Mouse (Mus musculus) limb, embryonic 14.5 days (tissue): Measurements from ENCODE around the gene Arhgef17. TPM values are rescaled to one million over a fixed set of nuclear protein-coding genes. Genes with fewer than 3 reads are reported as not detected.

Source experiments
- ATAC-seq: fragments of 200-750 bp; cut with Nextera tagmentation; 2 replicates; pipeline ENCODE4 v1.8.0; 2017; ENCODE audit warnings: low read depth, moderate number of reproducible peaks, moderate TSS enrichment; ENCODE audit not compliant: low FRiP score
- DNase-seq: peaks from one replicate; pipeline ENCODE4 v3.0.0-alpha.2; 2015; ENCODE audit warnings: low spot score
- H3K27ac ChIP-seq: fragments of 300-500 bp; sonication (generic); replicated peaks from 2 replicates; pipeline ENCODE4 v1.5.1; 2014; ENCODE audit warnings: low read depth, mild to moderate bottlenecking, low read length, moderate library complexity, mixed read lengths
- H3K27me3 ChIP-seq: fragments of 300-500 bp; sonication (generic); 2 replicates; pipeline ENCODE4 v1.6.1; 2014; ENCODE audit warnings: low read length, mixed read lengths; ENCODE audit not compliant: control insufficient read depth, insufficient read depth
- H3K36me3 ChIP-seq: fragments of 300-500 bp; sonication (generic); 2 replicates; pipeline ENCODE4 v1.6.1; 2014; ENCODE audit warnings: mild to moderate bottlenecking, low read length, moderate library complexity, mixed read lengths; ENCODE audit not compliant: control insufficient read depth, insufficient read depth
- H3K4me1 ChIP-seq: fragments of 300-500 bp; sonication (generic); 2 replicates; pipeline ENCODE4 v1.6.1; 2014; ENCODE audit warnings: antibody characterized with exemption, low read length, mixed read lengths; ENCODE audit not compliant: control insufficient read depth, insufficient read depth
- H3K4me2 ChIP-seq: fragments of 300-500 bp; sonication (generic); replicated peaks from 2 replicates; pipeline ENCODE4 v1.6.1; 2014; ENCODE audit warnings: low read depth, mild to moderate bottlenecking, low read length, moderate library complexity; ENCODE audit not compliant: severe bottlenecking
- H3K4me3 ChIP-seq: fragments of 300-500 bp; sonication (generic); replicated peaks from 2 replicates; pipeline ENCODE4 v1.5.1; 2014; ENCODE audit warnings: low read length
- H3K9ac ChIP-seq: fragments of 300-500 bp; sonication (generic); 2 replicates; pipeline ENCODE4 v1.6.1; 2014; ENCODE audit warnings: mild to moderate bottlenecking, low read depth, low read length, moderate library complexity; ENCODE audit not compliant: severe bottlenecking
- H3K9me3 ChIP-seq: fragments of 300-500 bp; sonication (generic); 2 replicates; pipeline ENCODE4 v1.6.1; 2016; ENCODE audit warnings: low read length; ENCODE audit not compliant: control insufficient read depth
- POLR2A ChIP-seq: fragments of 200-500 bp; IDR thresholded peaks from 2 replicates; pipeline ENCODE4 v1.8.0; 2012; ENCODE audit warnings: inconsistent platforms, mild to moderate bottlenecking, moderate library complexity, borderline replicate concordance; ENCODE audit not compliant: insufficient read depth, insufficient read length; ENCODE audit errors: extremely low read depth
- WGBS: fragments of 180-500 bp; shearing (Covaris S2); extraction: QIAGEN DNeasy Blood & Tissue Kit; methylation state at CpG from one replicate; pipeline ENCODE4 v1.1.7; 2014; 5-methylcytosine and 5-hydroxymethylcytosine counted together
- polyA plus RNA-seq, 2 experiments: library from polyadenylated mRNA; depleted of rRNA in 1 of 2; stranded (reverse) in 1 of 2; unstranded in 1 of 2; fragments of >200 nt; fragmentation: Nextera tagmentation in 1 of 2; extraction: Ambion mirVana in 1 of 2; gene quantifications; 2 replicates each; pipeline versions ENCODE4 v1.2.1 to v1.2.3; 2012 to 2014

Arhgef17 gene
- polyA plus RNA-seq (2012; rRNA removed): 42.8 and 55.2 TPM in 2 replicates
- polyA plus RNA-seq (2014; fragmentation: Nextera tagmentation; extraction: Ambion mirVana): 15.4 and 16.4 TPM in 2 replicates

- Histone ChIP-seq H3K4me2 (peak within 1 kb of the TSS; percentile 97), H3K27ac (peak within 1 kb of the TSS; percentile 99), H3K9me3 (no peaks in the 10 kb centered on the region), H3K27me3 (no peaks in the 10 kb centered on the region), H3K4me1 (peaks cover 38% of the 10 kb centered on the region), H3K36me3 (peaks cover 4% of the 10 kb centered on the region), H3K4me3 (peak within 1 kb of the TSS; percentile 95), H3K9ac (peak within 1 kb of the TSS; percentile 95)
- peak; percentile 87 for DNase-seq
- ATAC-seq: peak; percentile 80
- whole genome bisulfite sequencing: under 1% methylated on average over 34 of the region's 35 CpGs
- TF ChIP-seq POLR2A: peak; percentile 98
These were observed at the start of gene Arhgef17 for GRCm38 (mm10) chr7:100931926-100932480. Arhgef17 (minus strand) TSS chr7:100932107.

DNA sequence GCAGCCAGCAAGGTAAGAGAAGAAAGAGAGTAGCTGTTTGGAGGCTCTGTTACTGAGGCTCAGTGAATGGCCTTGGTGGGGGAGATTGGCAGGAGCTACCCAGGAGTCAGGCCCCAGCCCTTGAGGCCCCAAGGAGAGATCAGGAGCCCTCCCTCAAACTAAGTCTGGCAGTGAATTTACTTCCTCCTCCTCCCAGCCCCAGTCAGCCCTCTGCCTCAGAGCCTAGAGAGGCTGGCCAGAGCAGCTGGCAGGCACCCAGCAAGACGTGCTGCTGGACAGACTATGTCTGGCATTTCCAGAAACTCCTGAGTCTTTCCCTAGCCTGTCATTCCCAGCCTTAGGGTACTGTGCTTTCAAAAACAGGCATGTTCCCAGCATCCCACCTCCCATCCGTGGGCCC is 47.3 kb upstream of the Arhgef17 start:
- TF ChIP-seq POLR2A: no peak
- Histone ChIP-seq H3K4me1 (peaks cover 16% of the 10 kb centered on the region), H3K27ac (peak overlapping the region; percentile 55; the same call in 1 of the 2 replicates), H3K27me3 (peaks cover 3% of the 10 kb centered on the region; the same call in 1 of the 2 replicates), H3K4me2 (no peak overlapping the region), H3K9me3 (no peaks in the 10 kb centered on the region), H3K9ac (0 out of 2 replicates have a peak overlapping the region, but pooled peaks have one; percentile 3), H3K4me3 (no peak overlapping the region), H3K36me3 (no peaks in the 10 kb centered on the region)
- ATAC-seq (peak; percentile 68), DNase-seq (peak; percentile 68)
- WGBS: 24% methylated on average over 2 of the region's 2 CpGs

- no peaks in the 10 kb centered on the region for H3K9me3 ChIP-seq
- no peak overlapping the region for H3K27ac ChIP-seq
- TF ChIP-seq POLR2A: no peak
- ATAC-seq: no peak
- H3K4me2 ChIP-seq: no peak overlapping the region
- H3K4me1 ChIP-seq: peaks cover 16% of the 10 kb centered on the region
- peaks cover 7% of the 10 kb centered on the region; the same call in 1 of the 2 replicates for H3K27me3 ChIP-seq
- DNase-seq: no peak
- WGBS: 85% methylated on average over 5 of the region's 5 CpGs
- H3K4me3 ChIP-seq: no peak overlapping the region
- H3K9ac ChIP-seq: no peak overlapping the region
- no peaks in the 10 kb centered on the region for H3K36me3 ChIP-seq
These were observed 46.3 kb upstream of the Arhgef17 start for GRCm38 (mm10) chr7:100978171-100978570.

GRCm38 (mm10) chr7:100974135-100974903 is 42.4 kb upstream of the Arhgef17 start, which contains the start of gene P2ry6:
P2ry6 (minus strand) TSS chr7:100974649.
- peaks cover 7% of the 10 kb centered on the region; the same call in 1 of the 2 replicates for H3K27me3 ChIP-seq
- H3K36me3 ChIP-seq: no peaks in the 10 kb centered on the region
- H3K27ac ChIP-seq: no peak within 1 kb of the TSS
- peak within 1 kb of the TSS; percentile 38; the same call in 1 of the 2 replicates for H3K9ac ChIP-seq
- peaks cover 16% of the 10 kb centered on the region for H3K4me1 ChIP-seq
- H3K4me3 ChIP-seq: peak within 1 kb of the TSS; percentile 32
- ATAC-seq: no peak
- TF ChIP-seq POLR2A: no peak
- H3K4me2 ChIP-seq: peak within 1 kb of the TSS; percentile 61
- 5% methylated on average over 36 of the region's 36 CpGs for WGBS
- no peaks in the 10 kb centered on the region for H3K9me3 ChIP-seq
- DNase-seq: no peak

DNA sequence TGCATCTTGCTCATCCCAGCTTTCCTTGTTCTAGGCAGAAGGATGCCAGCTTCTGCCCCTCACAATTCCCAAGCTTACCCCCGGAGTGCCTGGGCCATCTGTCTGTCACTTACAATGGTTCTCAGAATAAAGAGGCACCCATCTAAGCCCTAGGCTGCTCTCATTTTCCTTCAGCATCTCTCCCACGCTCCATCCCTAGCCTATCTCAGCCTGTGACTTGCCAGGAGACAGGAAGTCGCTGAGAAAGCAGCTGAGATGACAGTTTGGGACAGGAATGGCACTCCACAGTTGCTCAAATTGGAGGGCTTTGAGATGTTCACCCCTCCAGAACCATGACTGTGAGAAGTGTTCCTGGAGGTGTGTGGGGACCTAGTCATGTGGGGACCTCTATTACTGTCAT is 41.0 kb upstream of the Arhgef17 start:
- H3K36me3 ChIP-seq: no peaks in the 10 kb centered on the region
- WGBS: 45% methylated on average over 3 of the region's 3 CpGs
- H3K9me3 ChIP-seq: no peaks in the 10 kb centered on the region
- H3K27ac ChIP-seq: no peak overlapping the region
- TF ChIP-seq POLR2A: no peak
- DNase-seq: no peak
- ATAC-seq: no peak
- H3K4me1 ChIP-seq: peaks cover 7% of the 10 kb centered on the region; the same call in 1 of the 2 replicates
- no peak overlapping the region for H3K9ac ChIP-seq
- no peak overlapping the region for H3K4me3 ChIP-seq
- H3K4me2 ChIP-seq: no peak overlapping the region
- H3K27me3 ChIP-seq: peaks cover 7% of the 10 kb centered on the region; the same call in 1 of the 2 replicates
